Mouse (Mus musculus): ENCODE measurements at regions not wholly inside any gene's neighbourhood (a gene's known extent, or its start where the extent isn't known, plus 50 kb on each side); places are given as distances from the start of the nearest gene placed in this dataset.

GRCm38 (mm10) chr9:116411067-116411466 is 235.9 kb upstream of the Tgfbr2 start:
- no peak for TF ChIP-seq POLR2A (IDR thresholded peaks at IDR 0.05; ENCODE audit: low read depth, low read length)
- no peak for TF ChIP-seq CTCF (IDR thresholded peaks at IDR 0.05; ENCODE audit: extremely low read depth, insufficient read depth, insufficient read length, insufficient replicate concordance)

All from spleen, adult 2 months (tissue).